Mouse (Mus musculus): ENCODE results near the gene Akr1b10.
A peak's percentile ranks its signal among the peaks of the same experiment; 100 is the strongest.
"Not testable (repeated sequence)": the region's sequence is repeated elsewhere in the genome, so short reads cannot be mapped to it uniquely, and the experiment has no call there.

The Akr1b10 gene

GRCm38 (mm10) chr6:34371700-34372351 lies 12.2 kb upstream of the Akr1b10 start:
- peak; percentile 86 for DNase-seq

GRCm38 (mm10) chr6:34373841-34374240 lies 10.2 kb upstream of the Akr1b10 start:
- no peak for DNase-seq

GRCm38 (mm10) chr6:34375888-34376287 lies 8.1 kb upstream of the Akr1b10 start:
- DNase-seq: not testable (repeated sequence)

GRCm38 (mm10) chr6:34383401-34383800 lies 617 bp upstream of the Akr1b10 start:
- no peak for DNase-seq

- DNase-seq: peak; percentile 38
These were observed 818 bp downstream of the Akr1b10 start for GRCm38 (mm10) chr6:34384701-34385370.

GRCm38 (mm10) chr6:34388420-34389156 lies 4.6 kb downstream of the Akr1b10 start:
- DNase-seq: peak; percentile 81

- DNase-seq: no peak
These were observed 11.9 kb downstream of the Akr1b10 start for GRCm38 (mm10) chr6:34395897-34396296.

- no peak for DNase-seq
These were observed 14.4 kb downstream of the Akr1b10 start for GRCm38 (mm10) chr6:34398431-34398830.

GRCm38 (mm10) chr6:34399606-34400220 lies 15.7 kb downstream of the Akr1b10 start:
- no peak for DNase-seq

GRCm38 (mm10) chr6:34400696-34401095 lies 16.7 kb downstream of the Akr1b10 start:
- no peak for DNase-seq

- no peak for DNase-seq
These were observed 22.7 kb downstream of the Akr1b10 start for GRCm38 (mm10) chr6:34406746-34407145.

- DNase-seq: no peak
These were observed 23.4 kb downstream of the Akr1b10 start for GRCm38 (mm10) chr6:34407403-34407802.

GRCm38 (mm10) chr6:34412023-34412422 lies 28.0 kb downstream of the Akr1b10 start, which contains the start of gene Akr1b7:
Akr1b7 (plus strand) TSS chr6:34412334.
- DNase-seq: peak; percentile 22

GRCm38 (mm10) chr6:34412688-34413087 lies 28.7 kb downstream of the Akr1b10 start:
- no peak for DNase-seq

- not testable (repeated sequence) for DNase-seq
These were observed 29.4 kb downstream of the Akr1b10 start for GRCm38 (mm10) chr6:34413386-34413785.

GRCm38 (mm10) chr6:34416521-34416920 lies 32.5 kb downstream of the Akr1b10 start:
- no peak for DNase-seq

- no peak for DNase-seq
These were observed 35.1 kb downstream of the Akr1b10 start for GRCm38 (mm10) chr6:34419071-34419470.

- no peak for DNase-seq
These were observed 55.0 kb downstream of the Akr1b10 start for GRCm38 (mm10) chr6:34439006-34439405.

- DNase-seq: no peak
These were observed 57.7 kb downstream of the Akr1b10 start for GRCm38 (mm10) chr6:34441556-34442257.

- no peak for DNase-seq
These were observed 59.8 kb downstream of the Akr1b10 start for GRCm38 (mm10) chr6:34443791-34444190.

All from retina, postnatal 1 day (tissue).